13 mouse cellular contexts compared by ENCODE assay signal in genomic region chr5:148272065-148272464, GRCm38 (mm10).
DNase-seq lines count a peak whose midpoint lies in the region; ATAC-seq and TF ChIP-seq lines count a peak whose summit lies in the region.
"Had no signal": no experiment of that assay in that cellular context is flagged by ENCODE, and none has a peak within 500 bp of the region (broad histone marks: within the 10 kb centered on the region; RNA-seq: fewer than 3 reads in every experiment).

No protein-coding gene starts in this region.

- no peak for TF ChIP-seq CTCF in Patski (IDR thresholded peaks at IDR 0.05)

- DNase-seq in 3134 (ENCODE audit: extremely low read depth, insufficient read length, low spot score): peak; percentile 61
- DNase-seq in Patski (ENCODE audit: low read depth, low spot score): peak; percentile 2
- DNase-seq in urinary bladder, adult 18-20 months (ENCODE audit: low spot score in 2 of 2): no peak
- DNase-seq in cerebellum, postnatal 10 days: no peak
- DNase-seq in layer of hippocampus, adult 18-20 months (ENCODE audit: low spot score in 2 of 2): no peak
- DNase-seq: cerebellum, postnatal 14 days; layer of hippocampus, postnatal 36 days; right cerebral cortex, postnatal 14 days had no signal

- peak overlapping the region; percentile 98 for H3K27ac ChIP-seq in heart, embryonic 12.5 days (ENCODE audit: poor library complexity, severe bottlenecking)
- peak overlapping the region; percentile 38; the same call in 1 of the 2 replicates for H3K27ac ChIP-seq in intestine, embryonic 15.5 days
- H3K27ac ChIP-seq in midbrain, embryonic 15.5 days: no peak overlapping the region
- H3K27ac ChIP-seq: limb, embryonic 12.5 days had no signal

- H3K27me3 ChIP-seq in Patski: peaks cover under 1% of the 10 kb centered on the region
- H3K27me3 ChIP-seq in heart, embryonic 12.5 days (replicated peaks): no peaks in the 10 kb centered on the region
- H3K27me3 ChIP-seq in intestine, embryonic 15.5 days (replicated peaks): no peaks in the 10 kb centered on the region
- no peaks in the 10 kb centered on the region for H3K27me3 ChIP-seq in midbrain, embryonic 15.5 days (replicated peaks)

- peaks cover 7% of the 10 kb centered on the region for H3K36me3 ChIP-seq in heart, embryonic 12.5 days
- H3K36me3 ChIP-seq in intestine, embryonic 15.5 days: no peaks in the 10 kb centered on the region
- H3K36me3 ChIP-seq in midbrain, embryonic 15.5 days (replicated peaks): no peaks in the 10 kb centered on the region
- H3K36me3 ChIP-seq: limb, embryonic 12.5 days had no signal

- no peak overlapping the region for H3K4me3 ChIP-seq in heart, embryonic 12.5 days
- no peak overlapping the region for H3K4me3 ChIP-seq in intestine, embryonic 15.5 days (replicated peaks)
- H3K4me3 ChIP-seq in midbrain, embryonic 15.5 days: no peak overlapping the region
- H3K4me3 ChIP-seq: erythroblast, embryonic 14.5 days; limb, embryonic 12.5 days had no signal

- peaks cover 51% of the 10 kb centered on the region for H3K4me1 ChIP-seq in heart, embryonic 12.5 days (replicated peaks)
- no peaks in the 10 kb centered on the region for H3K4me1 ChIP-seq in intestine, embryonic 15.5 days (replicated peaks)
- H3K4me1 ChIP-seq in midbrain, embryonic 15.5 days: no peaks in the 10 kb centered on the region
- H3K4me1 ChIP-seq: limb, embryonic 12.5 days had no signal

- WGBS in heart, embryonic 12.5 days: 15% methylated on average over 6 of the region's 6 CpGs
- 38% methylated on average over 6 of the region's 6 CpGs for WGBS in intestine, embryonic 15.5 days
- WGBS in midbrain, embryonic 15.5 days: 92% methylated on average over 6 of the region's 6 CpGs

- CTCF ChIA-PET in Patski (lab: Charles Lee): no interaction called here

- in situ Hi-C loops in Patski (cut with MboI; ENCODE audit: low pct_unique_long_range_greater_than_20kb): no loop called here

- no peak overlapping the region for H3K9ac ChIP-seq in heart, embryonic 12.5 days
- no peak overlapping the region for H3K9ac ChIP-seq in intestine, embryonic 15.5 days
- H3K9ac ChIP-seq in midbrain, embryonic 15.5 days: no peak overlapping the region
- H3K9ac ChIP-seq: limb, embryonic 12.5 days had no signal

- H3K4me2 ChIP-seq in heart, embryonic 12.5 days: peak overlapping the region; percentile 24
- H3K4me2 ChIP-seq in intestine, embryonic 15.5 days (replicated peaks): no peak overlapping the region
- no peak overlapping the region for H3K4me2 ChIP-seq in midbrain, embryonic 15.5 days
- H3K4me2 ChIP-seq: limb, embryonic 12.5 days had no signal

- POLR2A ChIA-PET in Patski (lab: Charles Lee): no interaction called here

- 0 out of 2 replicates have a peak, but pooled peaks cover 2% of the 10 kb centered on the region for H3K9me3 ChIP-seq in heart, embryonic 12.5 days (replicated peaks)
- no peaks in the 10 kb centered on the region for H3K9me3 ChIP-seq in intestine, embryonic 15.5 days
- no peaks in the 10 kb centered on the region for H3K9me3 ChIP-seq in midbrain, embryonic 15.5 days
- H3K9me3 ChIP-seq: limb, embryonic 12.5 days had no signal

- ATAC-seq in Patski: peak; percentile 26
- ATAC-seq in heart, embryonic 12.5 days (ENCODE audit: insufficient number of reproducible peaks, low FRiP score): peak; percentile 93
- ATAC-seq in intestine, embryonic 15.5 days: peak; percentile 82
- ATAC-seq in midbrain, embryonic 15.5 days (replicated peaks): no peak

Comparison
In these comparisons a context has a peak if more than half of its experiments do, and no peak if none do; other contexts are left out.
1. DNase-seq: peak in 3134 (single experiment) and Patski (single experiment); none in urinary bladder, adult 18-20 months (0 of 2), cerebellum, postnatal 10 days (0 of 2) and layer of hippocampus, adult 18-20 months (0 of 2).